Mouse (Mus musculus) naive thymus-derived CD4-positive, alpha-beta T cell, adult 2 months (primary cell): ENCODE data around the gene Cdc42ep1.

ENCODE experiments used
- DNase-seq: peaks from one replicate; pipeline ENCODE4 v3.0.0-alpha.2; 2011; ENCODE audit warnings: low read depth

The Cdc42ep1 gene

GRCm38 (mm10) chr15:78842371-78843163 is at the start of gene Cdc42ep1:
TSS of gene Cdc42ep1 (plus strand) at chr15:78842624.
- peak; percentile 45 for DNase-seq

GRCm38 (mm10) chr15:78796196-78797059 is 46.0 kb upstream of the Cdc42ep1 start:
- DNase-seq = no peak

- no peak for DNase-seq
These were observed 45.4 kb upstream of the Cdc42ep1 start for GRCm38 (mm10) chr15:78797060-78797329.

GRCm38 (mm10) chr15:78799029-78799428 is 43.4 kb upstream of the Cdc42ep1 start:
- DNase-seq = no peak

GRCm38 (mm10) chr15:78801571-78801970 is 40.9 kb upstream of the Cdc42ep1 start:
- no peak for DNase-seq

GRCm38 (mm10) chr15:78801971-78802741 is 40.3 kb upstream of the Cdc42ep1 start:
- DNase-seq = peak; percentile 60

- DNase-seq = peak; percentile 58
These were observed 39.5 kb upstream of the Cdc42ep1 start, which contains the start of gene Card10 for GRCm38 (mm10) chr15:78802776-78803391. TSS of gene Card10 (minus strand) at chr15:78803042.

GRCm38 (mm10) chr15:78803499-78803900 is 38.9 kb upstream of the Cdc42ep1 start:
- DNase-seq = no peak

- no peak for DNase-seq
These were observed 38.1 kb upstream of the Cdc42ep1 start for GRCm38 (mm10) chr15:78804326-78804725.

GRCm38 (mm10) chr15:78805351-78805750 is 37.1 kb upstream of the Cdc42ep1 start:
- no peak for DNase-seq

GRCm38 (mm10) chr15:78806614-78807013 is 35.8 kb upstream of the Cdc42ep1 start:
- no peak for DNase-seq

- no peak for DNase-seq
These were observed 35.3 kb upstream of the Cdc42ep1 start for GRCm38 (mm10) chr15:78807141-78807540.

GRCm38 (mm10) chr15:78808980-78809379 is 33.4 kb upstream of the Cdc42ep1 start:
- DNase-seq = no peak

GRCm38 (mm10) chr15:78809739-78810138 is 32.7 kb upstream of the Cdc42ep1 start:
- DNase-seq = no peak

GRCm38 (mm10) chr15:78810146-78810545 is 32.3 kb upstream of the Cdc42ep1 start:
- DNase-seq = peak; percentile 43

GRCm38 (mm10) chr15:78813603-78814002 is 28.8 kb upstream of the Cdc42ep1 start:
- DNase-seq = no peak

GRCm38 (mm10) chr15:78815314-78816073 is 26.9 kb upstream of the Cdc42ep1 start:
- DNase-seq = peak; percentile 40

- DNase-seq = no peak
These were observed 26.4 kb upstream of the Cdc42ep1 start for GRCm38 (mm10) chr15:78816074-78816391.

- DNase-seq = peak; percentile 79
These were observed 15.9 kb upstream of the Cdc42ep1 start for GRCm38 (mm10) chr15:78826213-78827204.

GRCm38 (mm10) chr15:78828315-78828714 is 14.1 kb upstream of the Cdc42ep1 start:
- DNase-seq = peak; percentile 81
